Mouse (Mus musculus): ENCODE data around the gene Csad.
"Not testable (repeated sequence)": the region's sequence is repeated elsewhere in the genome, so short reads cannot be mapped to it uniquely, and the experiment has no call there.

The Csad gene

DNA sequence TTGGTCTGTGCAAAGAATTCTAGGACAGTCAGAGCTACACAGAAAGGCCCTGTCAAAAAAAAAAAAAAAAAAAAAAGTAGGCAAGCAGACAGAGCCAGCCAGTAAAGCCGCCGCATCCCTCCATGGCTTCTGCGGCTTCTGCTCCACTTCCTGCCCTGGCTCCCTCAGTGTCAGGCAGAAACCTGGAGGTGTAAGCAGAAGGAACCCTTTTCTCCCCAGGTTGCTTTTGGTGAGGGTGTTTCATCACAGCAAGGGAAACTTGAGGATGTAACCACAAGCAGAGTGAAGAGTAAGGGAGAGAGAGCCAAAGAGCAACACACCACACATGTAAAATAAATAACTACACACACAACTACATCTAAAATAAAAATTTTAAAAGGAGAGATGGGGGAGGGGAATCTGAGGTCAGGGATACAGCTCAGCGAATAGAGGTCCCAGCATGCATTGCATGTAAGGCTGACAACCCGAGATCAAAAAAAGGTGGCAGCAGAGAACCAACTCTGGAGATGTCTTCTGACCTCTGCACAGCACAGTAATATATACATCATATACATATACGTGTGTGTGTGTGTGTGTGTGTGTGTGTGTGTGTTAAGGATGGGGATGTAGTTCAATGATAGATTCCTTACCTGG, 38.9 kb downstream of the Csad start:
- DNase-seq (ENCODE audit: low read depth, low spot score), result no peak

DNA sequence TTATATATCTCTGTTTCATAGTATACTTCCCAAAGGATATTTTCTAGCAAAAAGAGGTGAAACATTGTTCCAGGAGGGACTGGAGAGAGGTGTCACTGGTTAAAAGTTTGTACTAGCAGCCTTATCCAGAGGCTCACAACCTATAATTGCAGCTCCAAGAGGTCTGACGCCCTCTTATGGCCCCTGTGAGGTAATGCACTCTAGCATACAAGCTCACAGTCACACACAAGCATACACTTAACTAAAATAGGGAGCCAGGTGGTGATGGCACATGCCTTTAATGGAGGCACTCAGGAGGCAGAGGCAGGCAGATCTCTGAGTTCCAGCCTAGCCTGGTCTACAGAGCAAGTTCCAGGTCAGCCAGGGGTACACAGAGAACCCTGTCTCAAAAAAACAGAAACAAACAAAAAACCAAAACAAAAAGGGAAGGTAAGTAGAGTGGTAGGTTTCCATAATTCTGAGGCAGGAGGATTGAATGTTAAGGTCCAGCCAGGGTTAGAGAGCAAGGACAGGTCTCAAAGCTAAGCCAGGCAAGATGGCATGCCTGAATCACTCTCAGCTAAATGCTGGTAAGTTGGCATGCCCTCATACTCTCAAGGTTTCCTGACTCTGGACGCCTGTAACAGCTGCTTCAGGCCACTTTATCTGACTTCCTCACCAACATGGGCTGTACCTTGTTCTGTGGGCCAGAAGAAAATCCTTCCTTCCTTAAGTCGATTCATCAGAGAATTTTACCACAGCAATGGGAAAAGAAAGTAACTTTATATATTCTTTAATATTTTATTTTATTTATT, 40.4 kb downstream of the Csad start:
- DNase-seq (ENCODE audit: low read depth, low spot score), result no peak

- no peak for DNase-seq (ENCODE audit: low read depth, low spot score)
Measured at GRCm38 (mm10) chr15:102160415-102161060, 44.0 kb downstream of the Csad start.

- DNase-seq (ENCODE audit: low read depth, low spot score), result no peak
Measured at GRCm38 (mm10) chr15:102156836-102157235, 47.7 kb downstream of the Csad start.

- not testable (repeated sequence) for DNase-seq (ENCODE audit: low read depth, low spot score)
Measured at GRCm38 (mm10) chr15:102155006-102155405, 49.5 kb downstream of the Csad start.

DNA sequence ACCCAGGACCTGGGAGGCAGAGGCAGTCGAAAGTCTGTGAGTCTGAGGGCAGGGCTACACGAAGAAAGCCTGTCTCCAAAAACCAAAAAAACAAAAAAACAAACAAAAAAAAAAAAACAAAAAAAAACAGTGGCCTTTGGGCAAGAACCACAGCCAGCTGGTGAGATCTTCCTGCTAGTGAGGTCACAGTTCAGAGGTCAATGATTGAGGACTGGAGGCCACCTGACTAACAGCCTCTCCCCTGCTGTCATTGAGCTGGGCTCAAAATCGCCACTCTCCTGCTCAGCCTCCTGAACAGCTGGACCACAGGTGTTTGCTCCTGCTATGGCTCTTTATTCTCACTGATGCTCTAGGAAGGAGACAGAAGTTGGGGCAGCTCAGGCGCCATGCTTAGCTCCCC, 51.9 kb downstream of the Csad start:
- no peak for DNase-seq (ENCODE audit: low read depth, low spot score)

- no peak for DNase-seq (ENCODE audit: low read depth, low spot score)
Measured at GRCm38 (mm10) chr15:102150301-102151135, 54.0 kb downstream of the Csad start, which contains the start of gene Soat2. Gene Soat2 (plus strand): TSS chr15:102150526.

GRCm38 (mm10) chr15:102149561-102149960, 55.0 kb downstream of the Csad start:
- DNase-seq (ENCODE audit: low read depth, low spot score), result no peak

DNA sequence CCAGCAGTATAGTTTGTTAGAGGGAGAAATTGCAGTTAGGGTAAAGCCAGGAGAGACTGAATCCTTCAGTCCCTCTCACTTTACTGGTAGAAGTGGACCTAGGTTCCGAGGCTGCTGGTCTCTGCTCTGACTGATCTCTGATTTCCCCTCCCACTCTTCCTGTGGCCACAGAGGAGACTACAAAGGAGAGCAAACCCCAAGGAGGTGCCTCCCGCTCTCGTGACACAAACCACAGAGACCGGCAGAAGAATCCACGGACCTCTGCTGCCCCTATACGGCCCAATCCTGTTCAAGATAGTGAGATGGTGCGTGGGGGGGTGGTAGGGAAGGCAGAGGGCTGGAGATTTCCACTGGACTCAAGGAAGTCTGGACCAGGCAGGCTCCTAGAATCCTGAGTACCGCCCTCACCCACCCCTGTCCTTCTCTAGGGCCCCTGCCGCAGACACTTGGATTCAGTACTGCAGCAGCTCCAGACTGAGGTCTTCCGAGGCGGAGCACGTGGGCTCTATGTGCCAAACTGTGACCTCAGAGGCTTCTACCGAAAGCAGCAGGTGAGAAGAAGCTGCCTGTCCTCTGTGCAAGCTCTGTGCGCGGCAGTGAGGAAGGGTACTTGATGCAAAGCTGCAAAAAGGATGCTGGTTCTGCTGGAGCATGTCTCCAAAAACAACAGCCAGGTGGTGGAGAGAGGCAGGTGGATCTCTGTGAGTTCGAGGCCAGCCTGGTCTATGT, 56.7 kb downstream of the Csad start:
- no peak for DNase-seq (ENCODE audit: low read depth, low spot score)

GRCm38 (mm10) chr15:102146882-102147281, 57.6 kb downstream of the Csad start:
- DNase-seq (ENCODE audit: low read depth, low spot score), result no peak

DNA sequence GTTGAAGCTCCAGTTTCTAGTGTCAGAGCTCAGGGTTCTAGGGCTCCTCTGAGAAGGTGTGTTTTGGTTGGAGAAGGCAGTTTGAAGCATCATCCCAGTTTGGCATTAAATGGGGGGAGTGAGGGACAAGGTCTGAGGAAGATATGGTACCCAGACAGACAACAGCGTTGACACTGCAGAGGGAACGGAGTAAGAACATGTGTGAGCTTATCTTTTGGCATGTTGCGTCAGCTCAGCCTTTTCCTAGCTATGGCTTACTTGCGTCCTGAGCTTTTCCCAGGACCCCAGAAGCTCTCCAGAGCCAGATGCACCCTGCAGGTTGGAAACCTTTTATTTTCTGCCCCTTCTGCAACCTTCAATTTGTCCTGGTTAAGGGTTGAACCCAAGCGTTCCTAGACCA, 58.4 kb downstream of the Csad start:
- DNase-seq (ENCODE audit: low read depth, low spot score), result no peak

GRCm38 (mm10) chr15:102145330-102145729, 59.2 kb downstream of the Csad start:
- DNase-seq (ENCODE audit: low read depth, low spot score), result peak; percentile 75

DNA sequence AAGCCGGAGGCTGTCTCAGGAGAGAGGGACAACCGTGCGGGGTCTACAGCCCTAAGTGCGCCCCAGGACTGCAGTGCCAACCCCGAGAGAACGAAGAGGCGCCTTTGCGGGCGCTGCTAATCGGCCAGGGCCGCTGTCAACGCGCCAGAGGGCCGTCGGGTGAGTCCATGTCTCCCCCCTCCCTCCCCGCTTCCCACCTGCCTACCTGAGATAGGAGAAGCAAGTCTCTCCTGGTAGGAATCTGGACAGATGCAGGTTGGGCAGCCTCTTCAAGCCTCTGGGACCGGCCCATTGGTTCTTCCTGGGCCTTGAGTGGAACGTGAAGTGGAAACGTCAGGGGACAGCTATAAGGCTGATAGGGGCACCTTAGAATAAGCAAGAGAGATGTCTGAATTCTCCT, 59.8 kb downstream of the Csad start:
- DNase-seq (ENCODE audit: low read depth, low spot score), result no peak

DNA sequence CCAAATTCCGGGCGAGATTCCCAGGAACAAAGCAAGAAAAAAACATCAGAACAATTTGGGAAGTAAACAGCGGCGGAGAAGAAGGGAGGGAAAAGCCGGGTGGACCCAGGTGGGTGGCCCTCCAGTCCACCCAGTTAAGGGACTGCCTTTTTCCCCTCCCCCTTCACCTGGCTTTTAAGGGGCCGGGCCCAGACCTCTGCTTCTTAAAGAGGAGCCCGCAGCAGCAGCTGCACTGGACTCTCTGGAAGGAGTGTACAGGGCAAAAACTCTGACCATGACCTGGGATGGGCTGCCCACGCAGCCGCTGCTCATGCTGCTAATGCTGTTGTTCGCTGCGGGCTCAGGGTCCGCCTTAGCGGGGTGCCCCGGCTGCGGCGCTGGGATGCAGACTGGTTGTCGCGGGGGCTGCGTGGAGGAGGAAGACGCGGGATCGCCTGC, 60.2 kb downstream of the Csad start, which contains the start of gene Igfbp6:
Gene Igfbp6 (plus strand): TSS at position 89 of the 438 bp plus-strand sequence.
- DNase-seq (ENCODE audit: low read depth, low spot score), result no peak

DNA sequence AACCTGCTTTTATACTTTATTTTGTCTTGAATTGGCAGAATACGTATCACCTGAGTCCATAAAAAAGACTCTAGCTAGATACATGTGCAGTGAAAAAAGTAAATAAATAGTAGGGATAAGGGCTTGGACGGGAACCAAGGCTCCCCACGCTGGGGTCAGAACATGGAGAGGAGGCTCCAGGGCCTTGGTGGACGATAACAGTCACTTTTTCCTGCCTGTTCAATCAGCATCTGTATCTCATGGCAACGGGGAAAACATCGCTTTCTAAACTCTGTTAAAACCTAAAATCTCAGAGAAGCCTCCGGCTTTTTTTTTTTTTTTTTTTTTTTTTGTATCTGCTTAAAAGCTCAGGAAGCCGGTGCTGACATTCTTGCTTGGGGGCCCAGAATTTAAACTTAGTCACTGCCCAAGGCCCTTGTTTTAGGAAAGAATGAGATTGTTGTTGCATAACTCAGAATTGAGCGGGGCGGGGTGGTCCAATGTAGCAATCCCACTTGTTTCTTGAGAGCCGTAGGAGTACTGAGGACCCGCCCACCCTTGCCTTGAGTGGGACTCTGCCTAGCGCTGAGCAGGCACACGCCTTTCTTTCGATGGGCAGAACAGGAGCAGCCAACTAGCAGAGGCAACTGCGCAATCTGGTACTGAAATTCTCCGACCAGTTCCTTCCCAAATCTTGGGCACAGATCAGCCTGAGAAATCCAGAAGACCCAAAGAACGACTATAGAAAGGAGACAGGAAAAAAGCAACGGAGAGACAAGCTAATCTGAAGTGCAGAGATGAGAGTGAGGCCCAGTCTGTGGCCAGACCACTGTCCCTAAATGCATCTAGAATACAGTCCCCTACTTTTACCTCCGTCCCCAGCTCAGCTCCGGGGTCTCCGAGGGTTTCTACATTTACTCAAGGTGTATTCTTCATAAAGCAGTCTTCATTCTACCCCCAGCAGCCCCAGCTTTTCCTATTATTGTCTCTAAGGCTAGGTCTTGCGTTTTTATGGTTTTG, 61.3 kb downstream of the Csad start:
- peak; percentile 42 for DNase-seq (ENCODE audit: low read depth, low spot score)

DNA sequence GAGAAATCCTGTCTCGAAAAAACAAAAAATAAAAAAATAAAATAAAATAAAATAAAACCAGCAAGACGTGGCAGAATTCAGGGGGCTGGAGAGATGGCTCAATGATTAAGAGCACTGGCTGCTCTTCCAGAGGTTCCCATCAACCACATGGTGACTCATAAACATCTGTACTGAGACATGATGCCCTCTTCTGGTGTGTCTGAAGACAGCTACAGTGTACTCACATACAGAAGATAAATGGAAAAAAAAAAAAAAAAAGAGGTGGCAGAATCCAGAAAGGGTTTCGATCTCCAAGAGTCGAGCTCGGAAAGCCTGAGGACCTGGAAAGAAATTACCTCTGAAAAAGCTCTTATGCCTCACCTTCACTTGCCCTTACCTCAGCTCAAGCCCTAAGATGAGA, 63.4 kb downstream of the Csad start:
- no peak for DNase-seq (ENCODE audit: low read depth, low spot score)

GRCm38 (mm10) chr15:102136129-102136758, 68.3 kb downstream of the Csad start, which contains the start of gene Spryd3:
Gene Spryd3 (minus strand): TSS chr15:102136234.
- peak; percentile 94 for DNase-seq (ENCODE audit: low read depth, low spot score)

GRCm38 (mm10) chr15:102135522-102136128, 68.9 kb downstream of the Csad start:
- no peak for DNase-seq (ENCODE audit: low read depth, low spot score)

GRCm38 (mm10) chr15:102134709-102135108, 69.8 kb downstream of the Csad start:
- DNase-seq (ENCODE audit: low read depth, low spot score), result no peak
